Mouse (Mus musculus): ENCODE measurements at regions not wholly inside any gene's neighbourhood (a gene's known extent, or its start where the extent isn't known, plus 50 kb on each side); places are given as distances from the start of the nearest gene placed in this dataset.

DNA sequence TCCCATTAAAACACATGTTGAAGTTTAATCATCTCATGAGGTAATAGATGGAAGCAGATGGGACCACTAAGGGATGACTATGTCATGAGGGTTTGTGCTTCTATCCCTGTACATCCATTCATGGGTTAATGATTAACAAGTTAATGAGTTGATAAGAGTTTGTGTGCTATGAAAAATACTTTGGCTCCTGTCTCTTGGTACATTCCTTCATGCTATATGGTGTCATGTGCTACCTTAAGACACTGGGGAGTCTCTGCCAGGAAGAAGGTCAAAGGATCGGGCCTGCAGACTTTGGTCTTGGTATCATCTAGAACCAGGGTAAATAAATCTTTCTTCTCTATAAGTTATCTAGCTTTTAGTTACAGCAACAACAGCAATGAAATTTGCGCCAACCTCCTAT lies 216.4 kb upstream of the Impg1 start:
- no peak for DNase-seq (ENCODE audit: low spot score)
- no peaks in the 10 kb centered on the region for H3K36me3 ChIP-seq (ENCODE audit: control insufficient read depth, insufficient read depth, low read length)
- H3K4me3 ChIP-seq (ENCODE audit: low read depth, low read length), result no peak overlapping the region
- no peaks in the 10 kb centered on the region for H3K9me3 ChIP-seq (ENCODE audit: control insufficient read depth, low read length)
- H3K27ac ChIP-seq (ENCODE audit: low read depth), result no peak overlapping the region
- H3K27me3 ChIP-seq (replicated peaks; ENCODE audit: control insufficient read depth, insufficient read depth, low read length), result no peaks in the 10 kb centered on the region
- H3K9ac ChIP-seq (ENCODE audit: low read length), result no peak overlapping the region
- H3K4me2 ChIP-seq (ENCODE audit: low read length), result no peak overlapping the region
- peak; percentile 70 for ATAC-seq (replicated peaks; ENCODE audit: low FRiP score, low TSS enrichment, low read depth)
- H3K4me1 ChIP-seq (replicated peaks; ENCODE audit: control insufficient read depth, insufficient read depth, low read length), result no peaks in the 10 kb centered on the region
- 84% methylated on average over 2 of the region's 2 CpGs for WGBS

DNA sequence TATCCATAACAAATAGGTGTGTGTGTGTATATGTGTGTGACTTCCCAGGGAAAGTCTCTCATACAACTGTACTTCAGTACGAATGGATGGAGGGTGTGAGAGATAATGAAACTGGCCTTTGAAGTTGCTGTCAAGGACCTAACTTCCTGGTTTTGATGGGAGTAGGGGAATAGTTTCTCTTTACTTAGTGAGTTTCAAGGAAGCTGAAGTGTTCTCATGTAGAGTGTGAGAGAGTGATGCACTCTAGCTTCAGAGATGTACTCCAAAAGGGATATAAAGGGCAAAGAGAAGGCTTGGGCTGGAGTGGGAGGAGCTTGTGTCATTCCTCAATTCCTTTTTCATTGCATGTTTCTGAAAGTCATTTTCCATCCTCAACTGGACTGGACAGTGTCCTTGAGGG lies 206.2 kb upstream of the Impg1 start:
- Histone ChIP-seq H3K27ac (ENCODE audit: low read depth) (no peak overlapping the region), H3K27me3 (replicated peaks; ENCODE audit: control insufficient read depth, insufficient read depth, low read length) (no peaks in the 10 kb centered on the region), H3K4me3 (ENCODE audit: low read depth, low read length) (no peak overlapping the region), H3K36me3 (ENCODE audit: control insufficient read depth, insufficient read depth, low read length) (no peaks in the 10 kb centered on the region), H3K4me1 (replicated peaks; ENCODE audit: control insufficient read depth, insufficient read depth, low read length) (no peaks in the 10 kb centered on the region), H3K9ac (ENCODE audit: low read length) (no peak overlapping the region), H3K9me3 (ENCODE audit: control insufficient read depth, low read length) (no peaks in the 10 kb centered on the region), H3K4me2 (ENCODE audit: low read length) (no peak overlapping the region)
- WGBS, result 80% methylated on average over 1 of the region's 1 CpGs
- DNase-seq (ENCODE audit: low spot score), result no peak
- ATAC-seq (replicated peaks; ENCODE audit: low FRiP score, low TSS enrichment, low read depth), result no peak

DNA sequence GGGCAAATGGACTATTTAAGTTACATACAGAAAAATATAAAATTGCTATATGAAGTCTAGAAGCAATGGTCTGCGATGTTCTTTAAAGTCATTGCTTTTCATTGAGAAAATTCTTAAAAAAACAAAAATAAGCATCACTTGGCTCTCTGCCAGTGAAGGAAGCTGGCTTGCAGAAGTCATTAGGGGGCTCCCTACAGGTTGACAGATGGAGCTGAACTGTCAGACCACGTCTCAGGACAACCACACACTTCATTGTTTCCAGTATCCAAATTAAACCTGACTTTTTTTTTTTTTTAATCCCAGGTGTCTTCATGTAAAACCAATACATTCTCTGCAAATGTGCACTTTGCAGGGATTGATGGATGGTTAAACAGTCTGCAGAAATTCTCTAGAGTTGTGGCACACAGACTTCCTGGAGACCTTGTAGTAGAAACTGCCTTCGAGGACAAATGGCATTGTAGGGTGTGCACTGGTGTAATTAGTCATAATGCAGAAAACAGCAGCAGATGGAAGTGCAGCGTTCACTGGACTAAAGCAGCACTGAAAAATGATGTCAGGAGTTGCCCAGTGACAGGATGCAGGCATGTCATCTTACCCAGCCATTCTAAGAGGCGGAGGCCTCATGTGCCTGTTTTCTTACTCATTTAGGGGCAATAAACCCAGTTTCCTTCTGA lies 203.4 kb upstream of the Impg1 start:
- H3K4me2 ChIP-seq (ENCODE audit: low read length), result no peak overlapping the region
- no peaks in the 10 kb centered on the region for H3K4me1 ChIP-seq (replicated peaks; ENCODE audit: control insufficient read depth, insufficient read depth, low read length)
- ATAC-seq (replicated peaks; ENCODE audit: low FRiP score, low TSS enrichment, low read depth) (no peak), DNase-seq (ENCODE audit: low spot score) (no peak)
- 50% methylated on average over 5 of the region's 5 CpGs for WGBS
- no peaks in the 10 kb centered on the region for H3K36me3 ChIP-seq (ENCODE audit: control insufficient read depth, insufficient read depth, low read length)
- H3K27me3 ChIP-seq (replicated peaks; ENCODE audit: control insufficient read depth, insufficient read depth, low read length), result no peaks in the 10 kb centered on the region
- H3K4me3 ChIP-seq (ENCODE audit: low read depth, low read length), result no peak overlapping the region
- no peak overlapping the region for H3K9ac ChIP-seq (ENCODE audit: low read length)
- H3K27ac ChIP-seq (ENCODE audit: low read depth), result no peak overlapping the region
- no peaks in the 10 kb centered on the region for H3K9me3 ChIP-seq (ENCODE audit: control insufficient read depth, low read length)

DNA sequence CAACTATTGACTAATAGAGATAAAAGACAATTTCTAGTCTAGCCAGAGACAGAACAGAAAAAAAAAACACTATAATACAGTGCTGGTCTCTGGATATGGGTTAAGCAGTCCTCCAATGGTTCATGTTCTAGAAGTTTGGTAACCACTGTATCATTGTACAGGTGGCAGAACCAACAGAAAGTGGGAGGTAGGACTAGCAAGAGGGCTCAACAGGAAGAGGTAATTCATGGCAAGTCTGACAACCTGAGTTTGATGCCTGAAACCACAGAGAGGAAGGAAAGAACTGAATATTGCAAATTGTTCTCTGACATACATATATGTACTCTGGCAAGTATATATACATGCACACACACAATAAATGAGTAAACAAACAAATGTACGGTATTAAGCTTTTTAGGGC lies 193.5 kb upstream of the Impg1 start:
- H3K27me3 ChIP-seq (replicated peaks; ENCODE audit: control insufficient read depth, insufficient read depth, low read length), result no peaks in the 10 kb centered on the region
- ATAC-seq (replicated peaks; ENCODE audit: low FRiP score, low TSS enrichment, low read depth) (no peak), DNase-seq (ENCODE audit: low spot score) (no peak)
- H3K4me3 ChIP-seq (ENCODE audit: low read depth, low read length), result no peak overlapping the region
- H3K36me3 ChIP-seq (ENCODE audit: control insufficient read depth, insufficient read depth, low read length), result no peaks in the 10 kb centered on the region
- no peak overlapping the region for H3K27ac ChIP-seq (ENCODE audit: low read depth)
- no peak overlapping the region for H3K9ac ChIP-seq (ENCODE audit: low read length)
- no peak overlapping the region for H3K4me2 ChIP-seq (ENCODE audit: low read length)
- 72% methylated on average over 1 of the region's 1 CpGs for WGBS
- no peaks in the 10 kb centered on the region for H3K4me1 ChIP-seq (replicated peaks; ENCODE audit: control insufficient read depth, insufficient read depth, low read length)
- no peaks in the 10 kb centered on the region for H3K9me3 ChIP-seq (ENCODE audit: control insufficient read depth, low read length)

DNA sequence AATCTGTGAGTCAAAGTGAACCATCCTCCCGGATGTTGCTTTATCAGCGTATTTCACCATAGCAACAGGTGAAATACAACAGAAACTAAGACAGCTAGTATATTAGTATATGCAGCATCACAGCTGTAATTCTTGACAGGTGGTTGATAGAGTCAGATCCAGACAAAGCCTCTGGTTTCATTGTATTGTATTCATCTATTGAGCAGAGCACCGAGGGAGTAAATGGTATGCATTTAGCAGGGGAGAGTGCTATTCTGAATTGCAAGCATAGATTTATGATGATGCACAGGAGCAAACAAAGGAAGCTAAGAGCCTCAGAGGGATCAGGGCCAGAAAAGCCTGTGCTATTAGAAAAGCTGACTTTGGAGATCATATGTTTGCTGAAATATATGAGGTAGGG lies 149.8 kb upstream of the Impg1 start:
- ATAC-seq (replicated peaks; ENCODE audit: low FRiP score, low TSS enrichment, low read depth) (no peak), DNase-seq (ENCODE audit: low spot score) (no peak)
- Histone ChIP-seq H3K9ac (ENCODE audit: low read length) (no peak overlapping the region), H3K4me3 (ENCODE audit: low read depth, low read length) (no peak overlapping the region), H3K4me1 (replicated peaks; ENCODE audit: control insufficient read depth, insufficient read depth, low read length) (no peaks in the 10 kb centered on the region), H3K36me3 (ENCODE audit: control insufficient read depth, insufficient read depth, low read length) (no peaks in the 10 kb centered on the region), H3K4me2 (ENCODE audit: low read length) (no peak overlapping the region), H3K27ac (ENCODE audit: low read depth) (no peak overlapping the region), H3K9me3 (ENCODE audit: control insufficient read depth, low read length) (no peaks in the 10 kb centered on the region), H3K27me3 (replicated peaks; ENCODE audit: control insufficient read depth, insufficient read depth, low read length) (no peaks in the 10 kb centered on the region)
- 83% methylated on average over 3 of the region's 3 CpGs for WGBS

DNA sequence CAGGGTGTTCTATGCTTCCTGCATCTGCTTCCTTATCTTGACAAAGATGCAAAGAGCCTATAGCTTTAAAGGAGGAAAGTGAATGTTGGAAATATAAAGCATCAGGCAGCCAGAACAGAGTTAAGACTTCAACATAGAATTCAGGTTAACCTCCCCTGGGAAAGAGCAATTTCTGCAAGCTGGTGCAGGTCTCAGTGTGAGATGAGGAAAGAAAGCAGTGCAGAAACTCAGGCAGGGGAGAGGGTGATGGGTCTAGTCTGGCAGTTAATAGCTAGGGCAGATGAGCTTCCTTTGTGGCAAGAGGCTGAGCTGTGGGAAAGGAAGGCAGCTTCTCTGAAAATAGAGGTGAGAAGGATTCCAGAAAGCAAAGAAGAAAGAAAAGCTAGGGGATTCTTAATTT lies 134.7 kb upstream of the Impg1 start:
- ATAC-seq (replicated peaks; ENCODE audit: low FRiP score, low TSS enrichment, low read depth), result no peak
- no peaks in the 10 kb centered on the region for H3K27me3 ChIP-seq (replicated peaks; ENCODE audit: control insufficient read depth, insufficient read depth, low read length)
- H3K9me3 ChIP-seq (ENCODE audit: control insufficient read depth, low read length), result no peaks in the 10 kb centered on the region
- no peak overlapping the region for H3K9ac ChIP-seq (ENCODE audit: low read length)
- no peak overlapping the region for H3K4me2 ChIP-seq (ENCODE audit: low read length)
- H3K36me3 ChIP-seq (ENCODE audit: control insufficient read depth, insufficient read depth, low read length), result no peaks in the 10 kb centered on the region
- DNase-seq (ENCODE audit: low spot score), result no peak
- no peak overlapping the region for H3K27ac ChIP-seq (ENCODE audit: low read depth)
- H3K4me1 ChIP-seq (replicated peaks; ENCODE audit: control insufficient read depth, insufficient read depth, low read length), result no peaks in the 10 kb centered on the region
- H3K4me3 ChIP-seq (ENCODE audit: low read depth, low read length), result no peak overlapping the region

DNA sequence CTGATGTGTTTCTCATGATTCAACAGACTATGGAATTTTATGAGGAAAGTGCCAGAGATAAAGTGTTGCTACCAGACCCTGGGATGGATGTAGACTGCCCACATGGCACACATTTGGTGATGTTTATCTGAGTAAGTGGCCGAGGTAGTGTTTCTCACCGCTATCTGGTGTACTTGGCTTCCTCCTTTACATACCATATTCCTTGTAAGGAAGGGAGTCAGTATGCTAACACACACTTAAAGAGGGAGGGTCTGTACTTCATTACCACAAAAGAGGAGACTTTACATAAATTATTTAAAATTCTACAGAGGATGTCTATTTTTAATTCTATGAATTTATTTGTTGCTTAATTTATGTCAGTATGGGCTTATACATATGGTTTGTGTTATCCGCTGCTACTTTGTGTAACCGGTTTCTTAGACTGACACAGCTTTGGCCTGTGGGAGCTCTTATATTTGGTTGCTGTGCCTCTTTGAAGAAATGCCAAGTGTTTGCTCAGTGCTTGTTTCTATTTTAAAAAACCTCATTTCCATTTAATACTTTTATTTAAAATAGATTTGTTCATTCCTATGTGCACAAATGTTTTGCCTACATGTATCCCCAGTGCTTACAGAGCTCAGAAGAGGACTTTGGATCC lies 100.2 kb upstream of the Impg1 start:
- no peak for DNase-seq (ENCODE audit: low spot score)
- Histone ChIP-seq H3K4me2 (ENCODE audit: low read length) (no peak overlapping the region), H3K9me3 (ENCODE audit: control insufficient read depth, low read length) (no peaks in the 10 kb centered on the region), H3K4me1 (replicated peaks; ENCODE audit: control insufficient read depth, insufficient read depth, low read length) (no peaks in the 10 kb centered on the region), H3K36me3 (ENCODE audit: control insufficient read depth, insufficient read depth, low read length) (no peaks in the 10 kb centered on the region), H3K27me3 (replicated peaks; ENCODE audit: control insufficient read depth, insufficient read depth, low read length) (no peaks in the 10 kb centered on the region), H3K4me3 (ENCODE audit: low read depth, low read length) (no peak overlapping the region), H3K9ac (ENCODE audit: low read length) (no peak overlapping the region), H3K27ac (ENCODE audit: low read depth) (no peak overlapping the region)
- no peak for ATAC-seq (replicated peaks; ENCODE audit: low FRiP score, low TSS enrichment, low read depth)
- WGBS, result 71% methylated on average over 4 of the region's 4 CpGs

DNA sequence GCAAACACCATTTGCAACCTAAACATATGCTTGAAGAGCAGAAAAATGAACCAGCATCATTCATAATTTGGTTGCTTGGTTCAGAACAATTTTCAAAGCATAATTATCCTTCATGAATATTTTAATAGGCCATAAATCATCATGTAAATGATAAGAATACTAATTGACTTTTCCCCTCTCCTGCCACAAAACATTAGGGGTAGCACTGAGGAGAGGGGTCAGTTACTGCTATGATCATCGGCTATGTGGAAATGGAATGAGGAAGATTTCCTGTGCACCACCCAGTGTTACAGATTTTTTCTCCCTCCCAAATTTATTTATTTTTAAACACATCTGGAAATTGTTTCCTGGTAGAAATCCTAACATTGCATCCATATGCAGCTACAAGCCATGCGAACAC lies 98.4 kb upstream of the Impg1 start:
- WGBS, result 81% methylated on average over 2 of the region's 2 CpGs
- Histone ChIP-seq H3K4me1 (replicated peaks; ENCODE audit: control insufficient read depth, insufficient read depth, low read length) (no peaks in the 10 kb centered on the region), H3K9me3 (ENCODE audit: control insufficient read depth, low read length) (no peaks in the 10 kb centered on the region), H3K9ac (ENCODE audit: low read length) (no peak overlapping the region), H3K4me3 (ENCODE audit: low read depth, low read length) (no peak overlapping the region), H3K27ac (ENCODE audit: low read depth) (no peak overlapping the region), H3K27me3 (replicated peaks; ENCODE audit: control insufficient read depth, insufficient read depth, low read length) (no peaks in the 10 kb centered on the region), H3K36me3 (ENCODE audit: control insufficient read depth, insufficient read depth, low read length) (no peaks in the 10 kb centered on the region), H3K4me2 (ENCODE audit: low read length) (no peak overlapping the region)
- DNase-seq (ENCODE audit: low spot score) (no peak), ATAC-seq (replicated peaks; ENCODE audit: low FRiP score, low TSS enrichment, low read depth) (no peak)

DNA sequence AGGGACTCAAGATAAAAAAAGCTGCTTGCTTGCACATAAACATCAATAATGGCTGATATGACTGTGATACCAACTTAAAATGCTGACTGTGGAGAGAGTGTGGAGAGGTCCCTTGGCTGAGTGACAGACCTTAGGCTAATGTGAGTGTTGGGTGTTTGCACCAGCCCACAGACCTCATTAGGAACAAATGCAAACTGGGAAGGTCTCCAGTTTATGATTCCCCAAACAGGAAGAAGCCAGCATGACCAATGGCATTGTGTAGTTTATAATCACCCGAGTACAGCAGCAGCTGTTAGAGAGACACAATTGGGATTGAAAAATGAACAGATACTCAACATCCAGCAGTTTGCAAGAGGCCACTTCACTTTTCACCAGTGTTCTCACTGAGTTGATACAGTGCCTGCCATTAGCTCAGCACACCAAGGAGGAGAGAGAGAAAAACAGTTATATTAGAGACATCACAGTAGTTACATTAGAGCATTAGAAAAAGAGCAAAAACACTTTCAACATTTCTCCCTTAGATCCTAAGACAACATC lies 90.3 kb upstream of the Impg1 start:
- no peak for ATAC-seq (replicated peaks; ENCODE audit: low FRiP score, low TSS enrichment, low read depth)

More for the DNA sequence above, 90.3 kb upstream of the Impg1 start:
- Histone ChIP-seq H3K9ac (ENCODE audit: low read length) (no peak overlapping the region), H3K4me3 (ENCODE audit: low read depth, low read length) (no peak overlapping the region), H3K4me1 (replicated peaks; ENCODE audit: control insufficient read depth, insufficient read depth, low read length) (no peaks in the 10 kb centered on the region), H3K4me2 (ENCODE audit: low read length) (no peak overlapping the region), H3K36me3 (ENCODE audit: control insufficient read depth, insufficient read depth, low read length) (no peaks in the 10 kb centered on the region), H3K9me3 (ENCODE audit: control insufficient read depth, low read length) (no peaks in the 10 kb centered on the region), H3K27me3 (replicated peaks; ENCODE audit: control insufficient read depth, insufficient read depth, low read length) (no peaks in the 10 kb centered on the region), H3K27ac (ENCODE audit: low read depth) (no peak overlapping the region)
- 45% methylated on average over 1 of the region's 1 CpGs for WGBS
- no peak for DNase-seq (ENCODE audit: low spot score)
